Mouse (Mus musculus) bone marrow macrophage, adult 2 months (primary cell): ENCODE results near the gene Calcoco1.

Experiments
- CTCF ChIP-seq: IDR thresholded peaks from 2 replicates; pipeline ENCODE4 v1.5.1; 2012; ENCODE audit warnings: low read depth, mild to moderate bottlenecking, low read length, moderate library complexity
- POLR2A ChIP-seq: IDR thresholded peaks from 2 replicates; pipeline ENCODE4 v1.6.1; 2012; ENCODE audit warnings: mild to moderate bottlenecking, low read depth, low read length, borderline replicate concordance

GRCm38 (mm10) chr15:102743196-102743595, 21.2 kb upstream of the Calcoco1 start:
- no peak for TF ChIP-seq CTCF
- no peak for TF ChIP-seq POLR2A
